Mouse (Mus musculus): ENCODE data around the gene Catsper1. TPM values are rescaled to one million over a fixed set of nuclear protein-coding genes. Genes with fewer than 3 reads are reported as not detected.

Catsper1 gene
- polyA plus RNA-seq (2015; fragmentation: Nextera tagmentation; extraction: Ambion mirVana), result not detected in 2 replicates

GRCm38 (mm10) chr19:5335441-5335840, at the start of gene Catsper1:
Catsper1 (plus strand) TSS chr19:5335741.

GRCm38 (mm10) chr19:5294972-5295735, 40.4 kb upstream of the Catsper1 start, which contains the start of gene Sf3b2:
Sf3b2 (minus strand) TSS chr19:5295455.

GRCm38 (mm10) chr19:5297903-5298800, 37.4 kb upstream of the Catsper1 start, which contains the start of gene Gal3st3:
Gal3st3 (plus strand) TSS chr19:5298331.

GRCm38 (mm10) chr19:5349502-5349873, 13.9 kb downstream of the Catsper1 start, which contains the start of gene Cst6:
Cst6 (minus strand) TSS chr19:5349574.

GRCm38 (mm10) chr19:5366175-5367052, 30.9 kb downstream of the Catsper1 start, which contains the start of gene Eif1ad:
Eif1ad (plus strand) TSS chr19:5366741.

GRCm38 (mm10) chr19:5367053-5367359, 31.5 kb downstream of the Catsper1 start, which contains the start of gene Banf1:
Banf1 (minus strand) TSS chr19:5367168.

GRCm38 (mm10) chr19:5388588-5389242, 53.2 kb downstream of the Catsper1 start, which contains the start of gene Sart1:
Sart1 (minus strand) TSS chr19:5388703.

Other genes with a start within 250 kb of the Catsper1 start
- 95.0 and 101 TPM in 2 replicates for gene Yif1a, start 247.2 kb upstream of the Catsper1 start, polyA plus RNA-seq (2015; fragmentation: Nextera tagmentation; extraction: Ambion mirVana)
- gene Cnih2, start 237.2 kb upstream of the Catsper1 start, polyA plus RNA-seq (2015; fragmentation: Nextera tagmentation; extraction: Ambion mirVana), result 0.88 and 0.91 TPM in 2 replicates
- 174 and 198 TPM in 2 replicates for gene Rab1b, start 228.7 kb upstream of the Catsper1 start, polyA plus RNA-seq (2015; fragmentation: Nextera tagmentation; extraction: Ambion mirVana)
- 11.7 and 12.5 TPM in 2 replicates for gene Klc2, start 217.2 kb upstream of the Catsper1 start, polyA plus RNA-seq (2015; fragmentation: Nextera tagmentation; extraction: Ambion mirVana)
- gene Pacs1, start 62.6 kb upstream of the Catsper1 start, polyA plus RNA-seq (2015; fragmentation: Nextera tagmentation; extraction: Ambion mirVana), result 6.6 and 7.4 TPM in 2 replicates
- 128 and 129 TPM in 2 replicates for gene Sf3b2, start 40.3 kb upstream of the Catsper1 start, polyA plus RNA-seq (2015; fragmentation: Nextera tagmentation; extraction: Ambion mirVana)
- 0.45 and 0.57 TPM in 2 replicates for gene Gal3st3, start 37.4 kb upstream of the Catsper1 start, polyA plus RNA-seq (2015; fragmentation: Nextera tagmentation; extraction: Ambion mirVana)
- gene Cst6, start 13.8 kb downstream of the Catsper1 start, polyA plus RNA-seq (2015; fragmentation: Nextera tagmentation; extraction: Ambion mirVana), result 4.5 and 13.1 TPM in 2 replicates
- gene Eif1ad, start 31.0 kb downstream of the Catsper1 start, polyA plus RNA-seq (2015; fragmentation: Nextera tagmentation; extraction: Ambion mirVana), result 21.4 and 25.3 TPM in 2 replicates
- 216 and 231 TPM in 2 replicates for gene Banf1, start 31.4 kb downstream of the Catsper1 start, polyA plus RNA-seq (2015; fragmentation: Nextera tagmentation; extraction: Ambion mirVana)
- gene Sart1, start 53.0 kb downstream of the Catsper1 start, polyA plus RNA-seq (2015; fragmentation: Nextera tagmentation; extraction: Ambion mirVana), result 22.0 and 29.6 TPM in 2 replicates
- gene Tsga10ip, start 66.8 kb downstream of the Catsper1 start, polyA plus RNA-seq (2015; fragmentation: Nextera tagmentation; extraction: Ambion mirVana), result 0.13 TPM in 1 of 2 replicates, not detected in the other
- gene Drap1, start 89.2 kb downstream of the Catsper1 start, polyA plus RNA-seq (2015; fragmentation: Nextera tagmentation; extraction: Ambion mirVana), result 361 and 364 TPM in 2 replicates
- gene AI837181, start 89.4 kb downstream of the Catsper1 start, polyA plus RNA-seq (2015; fragmentation: Nextera tagmentation; extraction: Ambion mirVana), result 46.1 and 48.8 TPM in 2 replicates
- not detected in 2 replicates for gene Fosl1, start 111.8 kb downstream of the Catsper1 start, polyA plus RNA-seq (2015; fragmentation: Nextera tagmentation; extraction: Ambion mirVana)
- gene Ccdc85b, start 122.2 kb downstream of the Catsper1 start, polyA plus RNA-seq (2015; fragmentation: Nextera tagmentation; extraction: Ambion mirVana), result 6.8 and 8.5 TPM in 2 replicates
- gene Fibp, start 124.9 kb downstream of the Catsper1 start, polyA plus RNA-seq (2015; fragmentation: Nextera tagmentation; extraction: Ambion mirVana), result 59.8 and 61.8 TPM in 2 replicates
- gene Ctsw, start 132.8 kb downstream of the Catsper1 start, polyA plus RNA-seq (2015; fragmentation: Nextera tagmentation; extraction: Ambion mirVana), result 0.15 and 0.55 TPM in 2 replicates
- gene Efemp2, start 138.2 kb downstream of the Catsper1 start, polyA plus RNA-seq (2015; fragmentation: Nextera tagmentation; extraction: Ambion mirVana), result 53.2 and 70.8 TPM in 2 replicates
- 29.2 and 31.8 TPM in 2 replicates for gene Mus81, start 152.7 kb downstream of the Catsper1 start, polyA plus RNA-seq (2015; fragmentation: Nextera tagmentation; extraction: Ambion mirVana)
- gene Cfl1, start 154.7 kb downstream of the Catsper1 start, polyA plus RNA-seq (2015; fragmentation: Nextera tagmentation; extraction: Ambion mirVana), result 666 and 916 TPM in 2 replicates
- 0.14 TPM in 1 of 2 replicates, not detected in the other for gene 1700020D05Rik, start 168.0 kb downstream of the Catsper1 start, polyA plus RNA-seq (2015; fragmentation: Nextera tagmentation; extraction: Ambion mirVana)
- 6.4 and 8.5 TPM in 2 replicates for gene Snx32, start 174.8 kb downstream of the Catsper1 start, polyA plus RNA-seq (2015; fragmentation: Nextera tagmentation; extraction: Ambion mirVana)
- gene Ovol1, start 224.9 kb downstream of the Catsper1 start, polyA plus RNA-seq (2015; fragmentation: Nextera tagmentation; extraction: Ambion mirVana), result 0.65 TPM in 1 of 2 replicates, not detected in the other
- 1.1 and 2.0 TPM in 2 replicates for gene Ap5b1, start 232.3 kb downstream of the Catsper1 start, polyA plus RNA-seq (2015; fragmentation: Nextera tagmentation; extraction: Ambion mirVana)